Mouse (Mus musculus): ENCODE results near the gene Itgb1bp2. TPM values are rescaled to one million over a fixed set of nuclear protein-coding genes. Genes with fewer than 3 reads are reported as not detected.
A peak's percentile ranks its signal among the peaks of the same experiment; 100 is the strongest.
"Not testable (repeated sequence)": the region's sequence is repeated elsewhere in the genome, so short reads cannot be mapped to it uniquely, and the experiment has no call there.

Itgb1bp2 gene
- total RNA-seq, 1 experiment, result 2.8 TPM

- H3K9ac ChIP-seq (ENCODE audit: insufficient read depth, low read depth, low read length, poor library complexity, severe bottlenecking), result peak overlapping the region; percentile 15; the same call in 1 of the 2 replicates
- TF ChIP-seq MAFK (IDR thresholded peaks at IDR 0.05; ENCODE audit: insufficient read depth, low read depth, low read length) (peak; percentile 72), CHD2 (IDR thresholded peaks at IDR 0.05; ENCODE audit: low read depth, low read length) (no peak; the same call in 1 of the 2 replicates), HCFC1 (IDR thresholded peaks at IDR 0.05; ENCODE audit: borderline replicate concordance, insufficient read depth, low read length) (no peak), ZC3H11A (IDR thresholded peaks at IDR 0.05; ENCODE audit: borderline replicate concordance, low read depth, low read length) (no peak)
- in situ Hi-C loops (cut with MboI; ENCODE audit: low sequenced_read_pairs in 2 of 2, unreplicated experiment in 2 of 2), result no loop called here
- peaks cover 4 to 5% of the 10 kb centered on the region in 2 experiments; a peak in 2 of 4 replicates for H3K4me1 ChIP-seq (ENCODE audit: control insufficient read depth in 2 of 2, insufficient read depth in 2 of 2, low read length in 2 of 2, poor library complexity in 1 of 2)
- H3K4me3 ChIP-seq (ENCODE audit: insufficient read depth in 1 of 2, low read depth in 1 of 2, low read length in 2 of 2, poor library complexity in 1 of 2, severe bottlenecking in 1 of 2), result no peak overlapping the region
- DNase-seq (ENCODE audit: low read depth, low spot score), result peak; percentile 77
- H3K27ac ChIP-seq (ENCODE audit: insufficient read depth, low read depth, low read length, poor library complexity, severe bottlenecking), result peak overlapping the region; percentile 89
- no peaks in the 10 kb centered on the region for H3K36me3 ChIP-seq (ENCODE audit: control insufficient read depth, insufficient read depth, low read length, poor library complexity, severe bottlenecking)
- no peaks in the 10 kb centered on the region for H3K9me3 ChIP-seq (ENCODE audit: control insufficient read depth, insufficient read depth, low read depth, low read length)
Measured at GRCm38 (mm10) chrX:101481604-101482350, 32.9 kb downstream of the Itgb1bp2 start.

GRCm38 (mm10) chrX:101486487-101487152 is 37.7 kb downstream of the Itgb1bp2 start:
- H3K4me1 ChIP-seq (ENCODE audit: control insufficient read depth in 2 of 2, insufficient read depth in 2 of 2, low read length in 2 of 2, poor library complexity in 1 of 2); H3K9me3 ChIP-seq (ENCODE audit: control insufficient read depth, insufficient read depth, low read depth, low read length); H3K4me3 ChIP-seq (ENCODE audit: insufficient read depth in 1 of 2, low read depth in 1 of 2, low read length in 2 of 2, poor library complexity in 1 of 2, severe bottlenecking in 1 of 2); H3K9ac ChIP-seq (ENCODE audit: insufficient read depth, low read depth, low read length, poor library complexity, severe bottlenecking); H3K36me3 ChIP-seq (ENCODE audit: control insufficient read depth, insufficient read depth, low read length, poor library complexity, severe bottlenecking); in situ Hi-C loops (cut with MboI; ENCODE audit: low sequenced_read_pairs in 2 of 2, unreplicated experiment in 2 of 2); H3K27ac ChIP-seq (ENCODE audit: insufficient read depth, low read depth, low read length, poor library complexity, severe bottlenecking): not testable (repeated sequence)
- TF ChIP-seq ZNF384 (IDR thresholded peaks at IDR 0.05; ENCODE audit: low read depth, low read length), result 0 out of 2 replicates have a peak, but pooled peaks have one; percentile 25
- DNase-seq (ENCODE audit: low read depth, low spot score), result peak; percentile 16

Other genes with a start within 250 kb of the Itgb1bp2 start
- gene Snx12, start 226.5 kb upstream of the Itgb1bp2 start, total RNA-seq (2012; rRNA removed), result 26.3 and 34.8 TPM in 2 replicates
- 22.5 and 38.9 TPM in 2 replicates for gene Foxo4, start 194.6 kb upstream of the Itgb1bp2 start, total RNA-seq (2012; rRNA removed)
- not detected in 2 replicates for gene Gm614, start 185.1 kb upstream of the Itgb1bp2 start, total RNA-seq (2012; rRNA removed)
- gene Il2rg, start 180.8 kb upstream of the Itgb1bp2 start, total RNA-seq (2012; rRNA removed), result 2.0 and 2.6 TPM in 2 replicates
- not detected in 2 replicates for gene Gm20489, start 180.1 kb upstream of the Itgb1bp2 start, total RNA-seq (2012; rRNA removed)
- 26.7 and 27.0 TPM in 2 replicates for gene Med12, start 175.1 kb upstream of the Itgb1bp2 start, total RNA-seq (2012; rRNA removed)
- gene Nlgn3, start 149.9 kb upstream of the Itgb1bp2 start, total RNA-seq (2012; rRNA removed), result 0.13 and 2.0 TPM in 2 replicates
- gene Gjb1, start 72.7 kb upstream of the Itgb1bp2 start, total RNA-seq (2012; rRNA removed), result 6.3 and 16.9 TPM in 2 replicates
- 53.9 and 62.5 TPM in 2 replicates for gene Zmym3, start 28.2 kb upstream of the Itgb1bp2 start, total RNA-seq (2012; rRNA removed)
- 259 and 271 TPM in 2 replicates for gene Nono, start 19.8 kb upstream of the Itgb1bp2 start, total RNA-seq (2012; rRNA removed)
- 40.9 and 47.0 TPM in 2 replicates for gene Taf1, start 83.6 kb downstream of the Itgb1bp2 start, total RNA-seq (2012; rRNA removed)
- 76.5 and 99.5 TPM in 2 replicates for gene Ogt, start 191.0 kb downstream of the Itgb1bp2 start, total RNA-seq (2012; rRNA removed)

Measured in ES-E14 (cell line).